ENCODE assay signal across 11 mouse cellular contexts in genomic region chr2:34234274-34234673, GRCm38 (mm10).
"Had no signal": no experiment of that assay in that cellular context is flagged by ENCODE, and none has a peak within 500 bp of the region (broad histone marks: within the 10 kb centered on the region; RNA-seq: fewer than 3 reads in every experiment).

No protein-coding gene starts in this region.

- H3K36me3 ChIP-seq: limb, embryonic 15.5 days; liver, embryonic 12.5 days; lung, embryonic 15.5 days; neural tube, embryonic 12.5 days had no signal

- ATAC-seq: liver, embryonic 12.5 days had no signal

- H3K27ac ChIP-seq: limb, embryonic 15.5 days; liver, embryonic 12.5 days; lung, embryonic 15.5 days; neural tube, embryonic 12.5 days; stomach, postnatal 0 days had no signal

- DNase-seq: kidney, adult 8-10 months; kidney, postnatal 25 days; layer of hippocampus, postnatal 36 days; lung, postnatal 14 days; thymus, postnatal 4 days had no signal

- H3K9ac ChIP-seq: limb, embryonic 15.5 days; liver, embryonic 12.5 days; lung, embryonic 15.5 days; neural tube, embryonic 12.5 days had no signal

- H3K4me3 ChIP-seq: limb, embryonic 15.5 days; liver, embryonic 12.5 days; lung, embryonic 15.5 days; myocyte; neural tube, embryonic 12.5 days had no signal

- H3K9me3 ChIP-seq: limb, embryonic 15.5 days; liver, embryonic 12.5 days; lung, embryonic 15.5 days; neural tube, embryonic 12.5 days had no signal

- H3K4me2 ChIP-seq: limb, embryonic 15.5 days; liver, embryonic 12.5 days; lung, embryonic 15.5 days; neural tube, embryonic 12.5 days had no signal

- H3K27me3 ChIP-seq: limb, embryonic 15.5 days; liver, embryonic 12.5 days; lung, embryonic 15.5 days; neural tube, embryonic 12.5 days had no signal
